In the genomic region with DNA sequence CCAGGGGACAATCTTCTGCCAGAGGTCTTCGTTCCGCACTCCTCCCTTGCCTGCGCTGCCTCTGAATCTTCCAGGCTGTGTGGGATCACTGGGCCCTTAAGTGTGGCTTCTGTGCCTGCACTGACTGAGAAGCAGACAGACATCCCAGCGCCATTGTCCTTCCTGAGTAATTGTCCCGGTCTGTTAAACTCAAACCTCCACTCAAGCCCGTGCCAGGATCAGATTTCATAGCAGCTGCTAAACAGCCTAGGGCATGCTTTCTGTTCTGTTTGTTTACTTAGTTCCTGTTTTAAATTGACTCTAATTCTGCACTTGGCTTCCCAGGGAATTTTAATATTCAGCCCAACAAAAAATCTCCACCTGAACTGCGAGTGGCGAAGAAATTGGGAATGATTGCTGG, we compare ENCODE assay signal across 29 mouse cellular contexts. TPM values are rescaled to one million over a fixed set of nuclear protein-coding genes. Genes with fewer than 3 reads are reported as not detected.
DNase-seq lines count a peak whose midpoint lies in the region; TF ChIP-seq lines count a peak whose summit lies in the region.
"Had no signal": no experiment of that assay in that cellular context is flagged by ENCODE, and none has a peak within 500 bp of the region (broad histone marks: within the 10 kb centered on the region; RNA-seq: fewer than 3 reads in every experiment).

No protein-coding gene starts in this region.

- 70% methylated on average over 8 of the region's 8 CpGs for WGBS in embryonic facial prominence, embryonic 10.5 days
- 59% methylated on average over 8 of the region's 8 CpGs for WGBS in kidney, adult 2 months

- H3K36me3 ChIP-seq in ES-E14 (ENCODE audit: control insufficient read depth, insufficient read depth, low read length, poor library complexity, severe bottlenecking), result peaks cover 41% of the 10 kb centered on the region
- peaks cover 56% of the 10 kb centered on the region for H3K36me3 ChIP-seq in embryonic facial prominence, embryonic 10.5 days (replicated peaks)
- H3K36me3 ChIP-seq in kidney, adult 2 months (ENCODE audit: control insufficient read depth, insufficient read depth, low read length), result no peaks in the 10 kb centered on the region
- H3K36me3 ChIP-seq: hindbrain, embryonic 15.5 days had no signal

- no peak overlapping the region; the same call in 1 of the 2 replicates for H3K27ac ChIP-seq in ES-E14 (ENCODE audit: insufficient read depth, low read depth, low read length, poor library complexity, severe bottlenecking)
- peak overlapping the region; percentile 11; the same call in 1 of the 2 replicates for H3K27ac ChIP-seq in embryonic facial prominence, embryonic 10.5 days (replicated peaks)
- H3K27ac ChIP-seq in kidney, adult 2 months (ENCODE audit: insufficient read depth, low read depth, low read length), result no peak overlapping the region
- H3K27ac ChIP-seq: hindbrain, embryonic 15.5 days; intestine, embryonic 15.5 days; left cerebral cortex, adult 2 months; neural tube, embryonic 13.5 days had no signal

- no peak for TF ChIP-seq CTCF in kidney, adult 2 months (conservative IDR thresholded peaks at IDR 0.05; ENCODE audit: insufficient read depth, insufficient read length, low read depth, low read length)

- peaks cover 0 to 10% of the 10 kb centered on the region in 2 experiments; a peak in 2 of 4 replicates for H3K4me1 ChIP-seq in ES-E14 (ENCODE audit: control insufficient read depth in 2 of 2, insufficient read depth in 2 of 2, low read length in 2 of 2, poor library complexity in 1 of 2)
- H3K4me1 ChIP-seq in embryonic facial prominence, embryonic 10.5 days, result peaks cover 24% of the 10 kb centered on the region
- H3K4me1 ChIP-seq in kidney, adult 2 months (ENCODE audit: control insufficient read depth, insufficient read depth, low read length), result peaks cover 5% of the 10 kb centered on the region; the same call in 1 of the 2 replicates

- TF ChIP-seq POLR2A in kidney, adult 2 months (IDR thresholded peaks at IDR 0.05; ENCODE audit: low read depth, low read length), result no peak

- H3K9me3 ChIP-seq in ES-E14 (ENCODE audit: control insufficient read depth, insufficient read depth, low read depth, low read length), result no peaks in the 10 kb centered on the region
- no peaks in the 10 kb centered on the region for H3K9me3 ChIP-seq in embryonic facial prominence, embryonic 10.5 days
- H3K9me3 ChIP-seq: heart, embryonic 12.5 days; hindbrain, embryonic 15.5 days; intestine, embryonic 15.5 days; neural tube, embryonic 13.5 days had no signal

- no peak overlapping the region for H3K4me3 ChIP-seq in ES-E14 (ENCODE audit: insufficient read depth in 1 of 2, low read depth in 1 of 2, low read length in 2 of 2, poor library complexity in 1 of 2, severe bottlenecking in 1 of 2)
- H3K4me3 ChIP-seq in embryonic facial prominence, embryonic 10.5 days, result no peak overlapping the region
- no peak overlapping the region for H3K4me3 ChIP-seq in kidney, adult 2 months (ENCODE audit: insufficient read depth, low read depth, low read length)
- H3K4me3 ChIP-seq: heart, embryonic 12.5 days; hindbrain, embryonic 15.5 days; intestine, embryonic 15.5 days; left cerebral cortex, adult 2 months; neural tube, embryonic 13.5 days had no signal

- in situ Hi-C loops in ES-E14 (cut with MboI; ENCODE audit: low sequenced_read_pairs in 2 of 2, unreplicated experiment in 2 of 2), result no loop called here

- no peaks in the 10 kb centered on the region for H3K27me3 ChIP-seq in embryonic facial prominence, embryonic 10.5 days (replicated peaks; ENCODE audit: low read depth, poor library complexity, severe bottlenecking)
- H3K27me3 ChIP-seq in kidney, adult 2 months (replicated peaks; ENCODE audit: control insufficient read depth, insufficient read depth, low read length), result no peaks in the 10 kb centered on the region
- H3K27me3 ChIP-seq: heart, embryonic 12.5 days; hindbrain, embryonic 15.5 days; intestine, embryonic 15.5 days; neural tube, embryonic 13.5 days had no signal

- H3K9ac ChIP-seq in ES-E14 (ENCODE audit: insufficient read depth, low read depth, low read length, poor library complexity, severe bottlenecking), result peak overlapping the region; percentile 9; the same call in 1 of the 2 replicates
- H3K9ac ChIP-seq: heart, embryonic 12.5 days; hindbrain, embryonic 15.5 days; intestine, embryonic 15.5 days; neural tube, embryonic 13.5 days had no signal

- no peak for DNase-seq in ES-E14 (ENCODE audit: low read depth, low spot score)
- DNase-seq in embryonic facial prominence, embryonic 10.5 days (ENCODE audit: low spot score), result no peak
- peak; percentile 76 for DNase-seq in kidney, adult 2 months
- peak; percentile 28 for DNase-seq in kidney, postnatal 10 days
- DNase-seq in layer of hippocampus, adult 9-10 months (ENCODE audit: low spot score), result no peak
- no peak for DNase-seq in testis, postnatal 10 days (ENCODE audit: low spot score)
- no peak for DNase-seq in lung, postnatal 36 days
- no peak for DNase-seq in ovary, postnatal 36 days (ENCODE audit: low spot score)
- DNase-seq: adrenal gland, postnatal 36 days; cerebellum, adult 11-12 months; cerebellum, postnatal 14 days; heart, postnatal 14 days; layer of hippocampus, adult 9-11 months; lung, adult 18-20 months; lung, postnatal 14 days; thymus, postnatal 25 days had no signal

TF ChIP-seq in ES-E14, 5 proteins besides CTCF, POLR2A, EP300 and RAD21:
- TF ChIP-seq HCFC1 (IDR thresholded peaks at IDR 0.05; ENCODE audit: borderline replicate concordance, insufficient read depth, low read length), result no peak
- no peak for TF ChIP-seq ZC3H11A (IDR thresholded peaks at IDR 0.05; ENCODE audit: borderline replicate concordance, low read depth, low read length)
- no peak for TF ChIP-seq MAFK (IDR thresholded peaks at IDR 0.05; ENCODE audit: insufficient read depth, low read depth, low read length)
- TF ChIP-seq CHD2 (IDR thresholded peaks at IDR 0.05; ENCODE audit: low read depth, low read length), result no peak
- TF ChIP-seq ZNF384 (IDR thresholded peaks at IDR 0.05; ENCODE audit: low read depth, low read length), result no peak
TF ChIP-seq in ES-E14: peak in this region for 0.

RNA-seq across cellular contexts. Expression of a gene that starts 2.7 kb away (rescaled TPM):
- total RNA-seq in ES-E14 (2012; rRNA removed), result 186 and 305 TPM in 2 replicates
- polyA plus RNA-seq in embryonic facial prominence, embryonic 10.5 days (2016; fragmentation: Nextera tagmentation; extraction: Ambion mirVana), result 37.0 and 37.3 TPM in 2 replicates
- polyA plus RNA-seq in kidney, adult 2 months (2012; rRNA removed), result 41.9 and 56.8 TPM in 2 replicates

RNA-seq across cellular contexts. Expression of a gene that starts 7.1 kb away (rescaled TPM):
- total RNA-seq in ES-E14 (2012; rRNA removed), result 80.6 and 88.0 TPM in 2 replicates
- 75.8 and 76.2 TPM in 2 replicates for polyA plus RNA-seq in embryonic facial prominence, embryonic 10.5 days (2016; fragmentation: Nextera tagmentation; extraction: Ambion mirVana)
- polyA plus RNA-seq in kidney, adult 2 months (2012; rRNA removed), result 113 and 119 TPM in 2 replicates

RNA-seq across cellular contexts. Expression of a gene that starts 22.3 kb away (rescaled TPM):
- 0.22 TPM in 1 of 2 replicates, not detected in the other for total RNA-seq in ES-E14 (2012; rRNA removed)
- not detected in 2 replicates for polyA plus RNA-seq in embryonic facial prominence, embryonic 10.5 days (2016; fragmentation: Nextera tagmentation; extraction: Ambion mirVana)
- 0.06 TPM in 1 of 2 replicates, not detected in the other for polyA plus RNA-seq in kidney, adult 2 months (2012; rRNA removed)
- total RNA-seq: adrenal gland, postnatal 36 days; gastrocnemius, postnatal 4 days; heart, postnatal 14 days; left cerebral cortex, adult 2 months; megakaryocyte-erythroid progenitor cell, adult 5-6 weeks; monocyte, adult 5-6 weeks had no signal
- polyA plus RNA-seq: C2C12; forebrain, embryonic 14.5 days; heart, embryonic 12.5 days; hindbrain, embryonic 15.5 days; intestine, embryonic 15.5 days; limb, embryonic 11.5 days; liver, embryonic 11.5 days; neural tube, embryonic 13.5 days; small intestine, adult 2 months had no signal

RNA-seq across cellular contexts. Expression of a gene that starts 46.3 kb away (rescaled TPM):
- total RNA-seq in ES-E14 (2012; rRNA removed), result 100 and 120 TPM in 2 replicates
- 119 and 126 TPM in 2 replicates for polyA plus RNA-seq in embryonic facial prominence, embryonic 10.5 days (2016; fragmentation: Nextera tagmentation; extraction: Ambion mirVana)
- polyA plus RNA-seq in kidney, adult 2 months (2012; rRNA removed), result 84.0 and 100 TPM in 2 replicates

RNA-seq across cellular contexts. Expression of a gene that starts 47.3 kb away (rescaled TPM):
- total RNA-seq in ES-E14 (2012; rRNA removed), result 21.8 and 22.7 TPM in 2 replicates
- polyA plus RNA-seq in embryonic facial prominence, embryonic 10.5 days (2016; fragmentation: Nextera tagmentation; extraction: Ambion mirVana), result 39.1 and 42.6 TPM in 2 replicates
- polyA plus RNA-seq in kidney, adult 2 months (2012; rRNA removed), result 8.1 and 9.6 TPM in 2 replicates

Comparison
In these comparisons a context has a peak if more than half of its experiments do, and no peak if none do; other contexts are left out.
1. DNase-seq: peak in kidney, adult 2 months (single experiment) and kidney, postnatal 10 days (single experiment); none in ES-E14 (single experiment), embryonic facial prominence, embryonic 10.5 days (single experiment), layer of hippocampus, adult 9-10 months (single experiment), testis, postnatal 10 days (single experiment), lung, postnatal 36 days (single experiment) and ovary, postnatal 36 days (single experiment).